Mouse (Mus musculus) liver, postnatal 0 days (tissue): ENCODE data around the gene Gabrb1. TPM values are rescaled to one million over a fixed set of nuclear protein-coding genes. Genes with fewer than 3 reads are reported as not detected.
A peak's percentile ranks its signal among the peaks of the same experiment; 100 is the strongest.
"Not testable (repeated sequence)": the region's sequence is repeated elsewhere in the genome, so short reads cannot be mapped to it uniquely, and the experiment has no call there.

Experiments used
- ATAC-seq: fragments of 200-750 bp; cut with Nextera tagmentation; 2 replicates; pipeline ENCODE4 v1.8.0; 2017; ENCODE audit warnings: mild to moderate bottlenecking, moderate library complexity
- DNase-seq: peaks from one replicate; pipeline ENCODE4 v3.0.0-alpha.2; 2016
- H3K27ac ChIP-seq: fragments of 300-500 bp; sonication (generic); 2 replicates; pipeline ENCODE4 v1.5.1; 2014; ENCODE audit warnings: antibody characterized with exemption, moderate library complexity, mild to moderate bottlenecking, low read depth
- H3K27me3 ChIP-seq: fragments of 300-500 bp; sonication (generic); 2 replicates; pipeline ENCODE4 v1.6.1; 2014; ENCODE audit warnings: low read length, control low read depth, mixed read lengths; ENCODE audit not compliant: insufficient read depth
- H3K36me3 ChIP-seq: fragments of 300-500 bp; sonication (generic); replicated peaks from 2 replicates; pipeline ENCODE4 v1.6.1; 2014; ENCODE audit warnings: mild to moderate bottlenecking, control low read depth, low read length, moderate library complexity, mixed read lengths; ENCODE audit not compliant: insufficient read depth
- H3K4me1 ChIP-seq: fragments of 300-500 bp; sonication (generic); 2 replicates; pipeline ENCODE4 v1.6.1; 2014; ENCODE audit warnings: antibody characterized with exemption, mild to moderate bottlenecking, control low read depth; ENCODE audit not compliant: insufficient read depth
- H3K4me2 ChIP-seq: fragments of 300-500 bp; sonication (generic); 2 replicates; pipeline ENCODE4 v1.6.1; 2014; ENCODE audit warnings: low read depth, mild to moderate bottlenecking, low read length, moderate library complexity, mixed read lengths
- H3K4me3 ChIP-seq: fragments of 300-500 bp; sonication (generic); 2 replicates; pipeline ENCODE4 v1.5.1; 2014; ENCODE audit warnings: low read depth, low read length
- H3K9ac ChIP-seq: fragments of 300-500 bp; sonication (generic); replicated peaks from 2 replicates; pipeline ENCODE4 v1.6.1; 2014; ENCODE audit warnings: mild to moderate bottlenecking, moderate library complexity
- H3K9me3 ChIP-seq: fragments of 300-500 bp; sonication (generic); 2 replicates; pipeline ENCODE4 v1.6.1; 2016; ENCODE audit warnings: mild to moderate bottlenecking, control low read depth, low read length, mixed read lengths
- CTCF ChIP-seq: sonication (generic); IDR thresholded peaks from 2 replicates; pipeline ENCODE4 v1.5.1; 2016; ENCODE audit warnings: antibody characterized with exemption, low read depth
- EP300 ChIP-seq: IDR thresholded peaks from 2 replicates; pipeline ENCODE4 v1.6.1; 2016; ENCODE audit warnings: antibody characterized with exemption, low read depth, mild to moderate bottlenecking
- WGBS: fragments of 180-500 bp; shearing (Covaris S2); extraction: QIAGEN DNeasy Blood & Tissue Kit; methylation state at CpG from one replicate; pipeline ENCODE4 v1.1.7; 2014; ENCODE audit not compliant: insufficient replicate concordance; 5-methylcytosine and 5-hydroxymethylcytosine counted together
- polyA plus RNA-seq: library from polyadenylated mRNA; unstranded; fragments of >200 nt; fragmentation: Nextera tagmentation; extraction: Ambion mirVana; gene quantifications from 2 replicates; pipeline ENCODE4 v1.2.1, GENCODE M21; 2015

The Gabrb1 gene
- polyA plus RNA-seq, 1 experiment from 2014 or later, result not detected

DNA sequence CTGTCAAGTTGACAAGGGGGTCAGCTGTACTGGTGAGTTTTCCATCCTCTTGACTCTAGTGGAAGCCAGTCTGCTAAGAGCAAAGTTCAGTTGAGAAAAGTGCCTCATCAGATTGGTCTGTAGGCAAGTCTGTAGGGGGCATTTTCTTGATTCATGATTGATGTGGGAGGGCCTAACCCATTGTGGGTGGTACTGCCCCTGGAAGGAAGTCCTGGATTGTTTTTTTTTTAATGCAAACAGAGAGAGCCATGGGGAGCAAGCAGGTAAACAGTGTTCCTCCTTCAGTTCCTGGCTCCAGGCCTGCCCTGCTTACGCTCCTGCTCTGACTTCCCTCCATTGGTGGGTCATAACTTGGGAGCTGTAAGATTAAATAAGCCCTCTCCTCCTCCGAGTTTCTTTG lies 476.0 kb downstream of the Gabrb1 start:
- no peak overlapping the region for H3K4me2 ChIP-seq
- no peaks in the 10 kb centered on the region for H3K36me3 ChIP-seq
- H3K9me3 ChIP-seq, result no peaks in the 10 kb centered on the region
- WGBS, result 50% methylated on average over 2 of the region's 2 CpGs
- H3K4me1 ChIP-seq, result peaks cover 3% of the 10 kb centered on the region; the same call in 1 of the 2 replicates
- TF ChIP-seq CTCF, result no peak
- no peak for TF ChIP-seq EP300
- no peak overlapping the region for H3K9ac ChIP-seq
- no peak overlapping the region for H3K4me3 ChIP-seq
- H3K27me3 ChIP-seq, result no peaks in the 10 kb centered on the region
- DNase-seq (no peak), ATAC-seq (no peak)
- no peak overlapping the region for H3K27ac ChIP-seq

- Histone ChIP-seq H3K36me3 (no peaks in the 10 kb centered on the region), H3K9me3 (no peaks in the 10 kb centered on the region), H3K9ac (no peak overlapping the region), H3K4me1 (peaks cover 3% of the 10 kb centered on the region; the same call in 1 of the 2 replicates), H3K4me2 (no peak overlapping the region), H3K27ac (no peak overlapping the region), H3K4me3 (no peak overlapping the region), H3K27me3 (no peaks in the 10 kb centered on the region)
- ATAC-seq (no peak), DNase-seq (no peak)
- WGBS, result 79% methylated on average over 7 of the region's 7 CpGs
- TF ChIP-seq EP300 (no peak), CTCF (no peak)
Measured at GRCm38 (mm10) chr5:72138256-72138655, 480.3 kb downstream of the Gabrb1 start.

DNA sequence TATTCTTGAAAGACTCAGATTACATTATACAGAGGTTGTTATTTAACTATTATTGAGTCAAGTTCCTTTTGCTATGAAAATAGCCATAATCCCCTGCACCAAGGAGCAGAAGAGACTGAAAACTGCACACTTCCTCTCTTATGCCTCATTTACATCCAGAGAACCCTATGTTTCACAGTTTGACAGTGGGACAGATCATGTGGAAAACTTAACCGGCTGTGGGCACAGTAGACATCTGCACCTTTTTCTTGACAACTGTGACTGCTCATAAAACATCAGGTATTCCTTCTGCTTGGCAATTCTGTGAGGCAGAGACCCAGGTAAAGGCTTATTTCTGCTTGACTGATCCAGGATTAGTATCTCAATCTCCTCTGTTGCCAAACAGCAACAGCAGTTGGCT lies 481.7 kb downstream of the Gabrb1 start:
- H3K27me3 ChIP-seq, result no peaks in the 10 kb centered on the region
- no peak overlapping the region for H3K4me2 ChIP-seq
- no peaks in the 10 kb centered on the region for H3K9me3 ChIP-seq
- no peaks in the 10 kb centered on the region for H3K4me1 ChIP-seq
- H3K36me3 ChIP-seq, result no peaks in the 10 kb centered on the region
- 71% methylated on average over 1 of the region's 1 CpGs for WGBS
- TF ChIP-seq CTCF (no peak), EP300 (no peak)
- no peak overlapping the region for H3K9ac ChIP-seq
- no peak overlapping the region for H3K27ac ChIP-seq
- no peak for DNase-seq
- H3K4me3 ChIP-seq, result no peak overlapping the region
- no peak for ATAC-seq

DNA sequence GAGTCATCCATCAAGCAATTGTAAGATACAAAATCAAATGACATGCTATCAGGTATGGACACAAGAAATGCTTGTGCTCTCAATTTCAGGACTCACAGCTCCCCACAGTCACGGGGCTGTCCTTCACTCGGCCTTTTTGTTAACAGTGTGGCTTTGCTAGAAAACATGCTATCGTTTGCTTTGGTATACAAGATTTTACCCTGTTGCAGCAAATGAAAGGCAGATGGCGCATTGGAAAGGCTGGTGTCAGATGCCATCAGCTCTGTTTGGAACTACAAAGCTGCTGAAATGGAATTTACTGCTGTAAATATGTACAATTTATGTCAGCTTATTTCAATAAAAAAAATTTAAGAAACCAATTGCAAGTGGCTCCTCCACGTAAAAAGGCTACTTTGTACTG lies 490.8 kb downstream of the Gabrb1 start:
- no peak overlapping the region for H3K9ac ChIP-seq
- no peaks in the 10 kb centered on the region for H3K9me3 ChIP-seq
- H3K4me2 ChIP-seq, result no peak overlapping the region
- H3K27me3 ChIP-seq, result no peaks in the 10 kb centered on the region
- H3K27ac ChIP-seq, result no peak overlapping the region
- ATAC-seq, result no peak
- H3K4me1 ChIP-seq, result no peaks in the 10 kb centered on the region
- no peak for DNase-seq
- 77% methylated on average over 5 of the region's 5 CpGs for WGBS
- no peak overlapping the region for H3K4me3 ChIP-seq
- H3K36me3 ChIP-seq, result no peaks in the 10 kb centered on the region
- no peak for TF ChIP-seq CTCF
- no peak for TF ChIP-seq EP300

GRCm38 (mm10) chr5:72150870-72151269 lies 493.0 kb downstream of the Gabrb1 start:
- Histone ChIP-seq H3K4me2 (no peak overlapping the region), H3K9me3 (no peaks in the 10 kb centered on the region), H3K36me3 (no peaks in the 10 kb centered on the region), H3K9ac (no peak overlapping the region), H3K4me1 (no peaks in the 10 kb centered on the region), H3K4me3 (no peak overlapping the region), H3K27me3 (no peaks in the 10 kb centered on the region), H3K27ac (no peak overlapping the region)
- 82% methylated on average over 5 of the region's 5 CpGs for WGBS
- ATAC-seq (no peak), DNase-seq (no peak)
- TF ChIP-seq CTCF, result no peak
- TF ChIP-seq EP300, result no peak

GRCm38 (mm10) chr5:72155686-72156085 lies 497.8 kb downstream of the Gabrb1 start:
- not testable (repeated sequence) for H3K9ac ChIP-seq, ATAC-seq, DNase-seq, H3K4me2 ChIP-seq, H3K4me3 ChIP-seq, H3K9me3 ChIP-seq, H3K27ac ChIP-seq, H3K27me3 ChIP-seq, H3K4me1 ChIP-seq
- 83% methylated on average over 3 of the region's 3 CpGs for WGBS
- TF ChIP-seq CTCF, result 0 out of 2 replicates have a peak, but pooled peaks have one; percentile 15
- H3K36me3 ChIP-seq, result peaks cover 20% of the 10 kb centered on the region

GRCm38 (mm10) chr5:72156598-72156997 lies 498.7 kb downstream of the Gabrb1 start:
- H3K4me2 ChIP-seq, result no peak overlapping the region
- no peak overlapping the region for H3K9ac ChIP-seq
- no peaks in the 10 kb centered on the region for H3K9me3 ChIP-seq
- no peak for DNase-seq
- peaks cover 2% of the 10 kb centered on the region; the same call in 1 of the 2 replicates for H3K4me1 ChIP-seq
- no peak overlapping the region for H3K27ac ChIP-seq
- peaks cover 29% of the 10 kb centered on the region for H3K36me3 ChIP-seq
- TF ChIP-seq EP300, result no peak
- TF ChIP-seq CTCF, result no peak
- ATAC-seq, result no peak
- no peak overlapping the region for H3K4me3 ChIP-seq
- no peaks in the 10 kb centered on the region for H3K27me3 ChIP-seq
- WGBS, result 70% methylated on average over 5 of the region's 5 CpGs
